Mouse (Mus musculus): Measurements from ENCODE around the gene Numbl.

The Numbl gene

GRCm38 (mm10) chr7:27296518-27296917 is 38.3 kb downstream of the Numbl start:
- DNase-seq (ENCODE audit: low spot score): no peak

GRCm38 (mm10) chr7:27298033-27298610 is 39.9 kb downstream of the Numbl start:
- DNase-seq (ENCODE audit: low spot score): no peak

GRCm38 (mm10) chr7:27298816-27299215 is 40.6 kb downstream of the Numbl start:
- no peak for DNase-seq (ENCODE audit: low spot score)

DNA sequence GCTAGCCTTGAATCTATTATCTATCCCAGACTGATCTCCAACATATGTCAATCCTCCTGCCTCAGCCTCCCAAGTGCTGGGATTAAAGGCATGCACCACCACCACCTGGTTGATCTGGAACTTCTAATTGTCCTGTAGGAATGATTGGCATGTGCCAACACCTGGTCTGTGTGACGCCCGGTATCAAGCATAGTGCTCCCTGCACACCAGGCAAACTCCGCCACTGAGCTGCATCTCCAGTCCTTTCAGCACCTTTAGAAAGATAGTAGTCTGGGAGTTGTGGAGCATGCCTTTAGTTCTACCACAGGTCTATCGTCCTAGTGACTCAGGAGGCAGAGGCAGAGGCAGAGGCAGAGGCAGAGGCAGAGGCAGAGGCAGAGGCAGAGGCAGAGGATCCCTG is 42.1 kb downstream of the Numbl start:
- DNase-seq (ENCODE audit: low spot score): no peak

DNA sequence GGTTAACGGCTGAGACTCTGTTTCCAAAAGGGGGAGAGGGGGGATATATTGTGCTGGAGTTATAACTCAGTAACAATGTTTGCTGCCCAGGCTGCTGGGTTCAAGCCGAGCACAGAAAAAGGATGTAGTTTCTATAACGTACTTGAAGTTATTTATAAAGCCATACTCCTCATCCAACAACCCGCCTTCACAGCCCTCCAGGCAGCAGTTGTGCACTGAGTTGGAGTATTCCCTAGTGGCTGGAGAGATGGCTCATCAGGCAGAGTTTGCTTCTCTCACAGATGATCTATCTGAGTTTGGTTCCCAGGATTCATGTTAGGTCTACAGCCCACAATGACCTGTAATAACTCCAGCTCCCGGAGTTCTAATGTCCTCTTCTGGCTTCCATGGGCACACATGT is 42.6 kb downstream of the Numbl start:
- no peak for DNase-seq (ENCODE audit: low spot score)

- peak; percentile 62 for DNase-seq (ENCODE audit: low spot score)
These were observed 43.9 kb downstream of the Numbl start for GRCm38 (mm10) chr7:27302172-27302571.

DNA sequence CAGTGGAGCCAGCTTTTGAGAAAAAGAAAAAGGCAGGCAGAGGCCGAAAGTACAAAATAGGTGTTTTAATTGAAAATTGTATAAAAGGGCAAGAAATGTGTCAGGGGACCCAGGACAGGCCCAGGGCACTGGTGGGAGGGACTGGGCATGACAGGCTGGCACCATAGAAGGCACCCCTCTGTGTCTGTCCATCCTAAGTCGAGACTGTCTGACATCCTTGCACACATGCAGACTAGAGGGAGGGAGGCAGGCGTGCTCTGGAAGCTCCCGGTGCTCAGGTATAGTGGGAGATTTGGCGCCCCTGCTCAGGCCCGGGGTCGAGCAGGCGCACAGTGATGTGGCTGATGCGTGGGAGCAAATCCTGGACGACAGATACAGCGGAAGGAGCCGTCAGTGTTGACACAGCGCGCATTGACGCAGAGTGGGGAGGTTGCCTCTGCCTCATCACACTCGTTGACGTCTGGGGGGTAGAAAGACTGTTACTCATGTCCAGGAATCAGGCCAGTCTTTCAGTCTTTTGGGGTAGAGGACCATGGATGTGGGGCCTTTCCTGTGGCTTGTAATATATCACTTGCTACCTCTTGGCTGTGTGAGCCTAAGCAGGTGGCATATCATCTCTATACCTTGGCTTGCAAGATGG is 47.0 kb downstream of the Numbl start:
- DNase-seq (ENCODE audit: low spot score): no peak

DNA sequence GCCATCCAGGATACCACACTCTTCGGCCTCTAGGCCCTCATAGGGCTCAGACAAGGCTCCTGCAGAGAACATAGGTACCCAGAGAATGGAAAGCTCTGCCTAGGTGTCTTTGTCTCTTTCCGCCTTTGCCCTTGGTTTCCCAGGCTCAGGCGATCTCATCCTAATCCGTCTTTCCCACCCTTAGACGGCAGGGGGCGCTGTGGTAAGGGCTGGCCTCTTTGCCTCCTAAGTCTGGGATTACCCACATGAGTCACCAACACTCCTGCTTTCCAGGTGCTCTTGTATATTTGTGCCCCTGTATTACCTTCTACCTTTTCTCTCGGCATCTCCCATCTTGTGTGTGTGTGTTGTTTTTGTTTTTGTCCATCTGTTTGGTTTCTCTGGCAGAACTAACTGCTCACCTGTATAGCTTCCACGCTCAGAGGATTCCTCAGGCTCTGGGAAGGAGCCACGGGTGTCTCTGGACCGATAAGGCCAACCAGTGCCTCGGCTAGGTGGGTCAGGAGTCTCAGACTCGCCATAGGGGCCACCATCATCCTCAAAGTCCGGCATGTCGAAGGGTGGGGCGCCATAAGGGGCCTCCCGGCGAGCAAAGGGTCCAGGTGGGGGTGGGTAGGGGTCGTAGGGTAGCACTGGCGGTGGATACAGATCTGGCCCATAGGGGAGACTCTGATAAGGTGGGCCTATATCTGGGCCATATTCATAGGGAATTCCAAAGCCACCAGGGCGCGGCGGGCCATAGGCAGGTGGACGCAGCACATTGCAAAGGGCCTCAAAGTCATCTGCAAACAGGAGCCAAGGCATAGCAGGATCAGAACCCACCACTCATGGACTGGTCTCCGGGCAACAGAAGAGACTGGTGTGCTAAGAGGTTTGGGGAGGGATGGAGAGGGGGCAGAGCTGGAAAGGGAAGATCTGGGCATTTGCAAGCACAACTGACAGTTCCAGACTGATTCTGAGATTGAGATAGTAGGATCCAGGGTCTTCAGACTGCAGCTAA is 48.2 kb downstream of the Numbl start:
- no peak for DNase-seq (ENCODE audit: low spot score)

GRCm38 (mm10) chr7:27307551-27307950 is 49.3 kb downstream of the Numbl start:
- DNase-seq (ENCODE audit: low spot score): no peak

GRCm38 (mm10) chr7:27308821-27309549 is 50.8 kb downstream of the Numbl start:
- DNase-seq (ENCODE audit: low spot score): no peak

DNA sequence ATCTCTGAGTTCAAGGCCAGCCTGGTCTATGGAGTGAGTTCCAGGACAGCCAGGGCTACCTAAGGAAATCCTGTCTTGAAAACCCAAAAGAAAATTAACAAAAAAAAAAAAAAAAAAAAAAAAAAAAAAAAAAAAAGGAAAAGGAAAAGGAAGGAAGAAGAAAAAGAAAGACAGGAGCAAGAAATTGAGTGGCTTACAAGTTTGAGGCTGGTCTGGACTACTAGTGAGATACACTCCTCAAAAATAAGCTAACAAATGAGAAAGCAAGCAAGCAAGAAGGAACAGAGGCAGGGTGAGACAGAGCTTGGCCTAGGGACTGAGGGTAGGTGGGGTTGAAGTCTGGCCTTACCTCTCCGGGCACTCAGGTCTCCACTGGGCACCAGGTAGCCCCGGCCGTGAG is 51.6 kb downstream of the Numbl start:
- no peak for DNase-seq (ENCODE audit: low spot score)

GRCm38 (mm10) chr7:27310306-27310705 is 52.1 kb downstream of the Numbl start:
- DNase-seq (ENCODE audit: low spot score): no peak

GRCm38 (mm10) chr7:27310996-27311535 is 52.8 kb downstream of the Numbl start:
- DNase-seq (ENCODE audit: low spot score): no peak

DNA sequence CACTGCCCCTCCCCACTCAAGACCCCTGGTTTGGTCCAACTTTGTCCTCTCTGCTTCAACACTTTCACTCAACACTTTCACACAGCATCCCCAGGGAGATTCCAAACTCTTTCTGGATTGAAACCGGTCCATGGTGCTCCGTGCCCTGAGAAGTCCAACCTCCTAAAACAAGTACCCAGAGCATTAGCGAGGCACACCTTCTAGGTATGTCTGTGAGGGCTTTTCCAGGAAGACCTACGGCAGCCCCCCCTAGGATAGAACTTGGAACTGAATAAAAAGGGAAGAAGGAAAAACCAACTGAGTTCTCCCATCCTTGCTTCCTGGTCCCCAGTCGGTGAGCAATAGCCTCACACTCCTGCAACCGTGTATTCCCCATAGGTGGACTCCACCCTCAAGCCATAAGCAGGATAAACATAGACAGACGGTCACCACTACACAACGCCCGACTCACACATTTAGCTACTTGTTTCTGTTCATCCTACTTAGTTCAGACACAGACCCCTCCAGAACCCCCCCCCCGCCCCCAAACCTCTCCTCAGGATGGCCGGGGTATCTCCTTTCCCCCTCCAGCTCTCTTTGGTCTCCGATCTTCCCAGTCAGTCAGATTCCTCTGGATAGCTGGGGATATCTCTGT is 53.5 kb downstream of the Numbl start:
- no peak for DNase-seq (ENCODE audit: low spot score)

GRCm38 (mm10) chr7:27314393-27314792 is 56.2 kb downstream of the Numbl start:
- no peak for DNase-seq (ENCODE audit: low spot score)

- DNase-seq (ENCODE audit: low spot score): no peak
These were observed 57.7 kb downstream of the Numbl start for GRCm38 (mm10) chr7:27315958-27316357.

DNA sequence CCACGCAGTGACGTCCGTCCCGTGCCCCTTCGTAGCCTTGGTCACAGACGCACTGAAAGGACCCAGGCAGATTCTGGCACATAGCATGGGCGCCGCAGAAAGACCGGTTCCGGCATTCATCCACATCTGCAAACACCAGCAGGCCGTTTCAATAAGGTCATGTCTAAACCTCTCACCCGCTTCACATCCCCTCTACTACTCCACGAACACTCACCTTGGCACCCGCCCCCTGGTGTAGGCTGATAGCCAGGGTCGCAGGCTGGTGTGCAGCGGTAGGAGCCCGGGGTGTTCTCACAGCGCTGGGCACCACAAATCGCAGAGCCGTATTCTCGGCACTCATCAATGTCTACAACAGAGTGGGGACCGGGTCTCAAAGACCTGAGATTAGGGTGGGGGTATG is 61.2 kb downstream of the Numbl start:
- no peak for DNase-seq (ENCODE audit: low spot score)

DNA sequence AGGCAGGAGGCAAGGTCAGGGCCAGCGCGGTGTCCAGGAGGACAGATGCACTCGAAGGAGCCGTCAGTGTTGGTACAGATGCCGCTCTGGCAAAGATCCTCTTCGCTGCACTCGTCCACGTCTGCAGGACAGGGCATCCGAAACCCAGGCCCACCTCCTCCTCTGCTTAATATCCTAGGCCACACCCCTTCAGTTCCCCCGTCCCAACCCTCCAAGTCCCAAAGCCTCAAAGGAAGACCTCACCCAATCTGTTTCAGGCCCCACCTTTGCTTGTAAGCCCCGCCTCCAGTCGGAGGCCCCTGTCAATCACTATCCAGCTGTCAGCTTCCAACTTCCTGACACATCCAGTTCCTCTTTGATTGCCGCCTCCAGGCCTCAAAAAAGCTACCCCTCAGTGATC is 64.1 kb downstream of the Numbl start:
- DNase-seq (ENCODE audit: low spot score): no peak

- no peak for DNase-seq (ENCODE audit: low spot score)
These were observed 64.8 kb downstream of the Numbl start for GRCm38 (mm10) chr7:27323001-27323400.

DNA sequence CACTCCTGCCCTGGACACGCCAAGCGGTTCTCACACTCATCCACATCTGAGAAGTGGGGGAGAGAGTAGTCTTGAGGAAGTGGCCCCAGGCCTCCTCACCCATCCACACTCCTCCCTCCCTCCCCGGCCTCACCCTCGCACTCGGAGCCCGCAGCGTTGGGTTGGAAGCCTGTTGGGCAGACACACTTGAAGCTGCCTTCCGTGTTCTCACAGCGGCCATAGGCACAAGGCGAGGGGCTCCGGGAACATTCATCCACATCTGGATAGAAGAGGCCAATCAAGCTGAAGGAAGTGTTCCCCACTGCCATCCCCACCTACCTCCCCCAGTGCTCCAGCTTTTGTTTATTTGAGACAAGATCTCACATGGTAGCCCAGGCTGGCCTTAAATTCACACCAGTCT is 65.9 kb downstream of the Numbl start:
- DNase-seq (ENCODE audit: low spot score): no peak

DNA sequence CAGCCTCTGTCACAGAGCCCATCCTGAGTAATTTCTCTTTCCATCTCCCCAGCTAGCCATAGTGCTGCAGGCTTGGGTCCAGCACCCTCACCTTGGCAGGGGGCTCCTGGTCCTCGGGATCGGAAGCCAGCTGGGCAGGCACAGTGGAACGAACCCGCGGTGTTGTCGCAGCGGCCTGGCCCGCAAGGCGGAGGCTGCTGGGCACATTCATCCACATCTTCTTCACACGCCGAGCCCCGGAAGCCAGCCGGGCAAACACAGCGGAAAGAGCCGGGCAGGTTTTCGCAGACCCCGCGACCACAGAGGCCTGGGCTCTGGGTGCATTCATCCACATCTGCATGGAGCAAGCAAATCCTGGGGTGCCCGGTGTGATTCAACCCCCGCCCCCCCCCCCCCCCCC is 66.7 kb downstream of the Numbl start:
- no peak for DNase-seq (ENCODE audit: low spot score)

- DNase-seq (ENCODE audit: low spot score): no peak
These were observed 67.5 kb downstream of the Numbl start for GRCm38 (mm10) chr7:27325697-27326096.

All from ovary, postnatal 14 days (tissue).